Mouse (Mus musculus) cerebellum, postnatal 4 days (tissue): ENCODE measurements at regions not wholly inside any gene's neighbourhood (a gene's known extent, or its start where the extent isn't known, plus 50 kb on each side); places are given as distances from the start of the nearest gene placed in this dataset.
"Not testable (repeated sequence)": the region's sequence is repeated elsewhere in the genome, so short reads cannot be mapped to it uniquely, and the experiment has no call there.

Source experiments
- DNase-seq, 2 experiments: peaks; one replicate each; pipeline ENCODE4 v3.0.0; 2022; ENCODE audit warnings: low spot score in 2 of 2, mixed read lengths in 1 of 2

DNA sequence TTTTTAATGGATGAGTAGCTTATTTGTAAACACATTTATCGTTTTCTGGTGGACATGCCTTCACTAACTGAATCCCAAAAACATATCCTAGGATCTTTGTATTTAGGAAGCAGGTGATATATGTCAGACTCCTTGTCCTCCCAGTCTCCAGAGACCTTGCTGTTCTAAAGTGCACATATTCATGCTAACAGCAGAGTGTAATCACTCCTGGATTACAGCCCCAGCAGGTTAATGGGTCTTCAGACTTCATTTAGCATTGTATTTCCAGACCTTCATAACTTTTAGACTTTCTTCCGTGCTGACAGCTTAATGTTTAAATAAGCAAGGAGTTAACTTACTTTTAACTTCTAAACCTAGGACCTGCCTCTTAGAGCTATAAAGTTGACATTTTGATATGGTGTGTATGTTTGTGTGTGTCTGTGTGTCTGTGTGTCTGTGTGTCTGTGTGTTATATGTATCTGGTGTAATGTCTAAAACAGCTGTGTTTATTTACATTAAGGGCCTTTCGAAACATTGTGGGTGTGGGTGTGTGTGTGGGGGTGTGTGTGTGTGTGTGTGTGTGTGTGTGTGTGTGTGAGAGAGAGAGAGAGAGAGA is 398.3 kb downstream of the Gm4340 start:
- no peak for DNase-seq

DNA sequence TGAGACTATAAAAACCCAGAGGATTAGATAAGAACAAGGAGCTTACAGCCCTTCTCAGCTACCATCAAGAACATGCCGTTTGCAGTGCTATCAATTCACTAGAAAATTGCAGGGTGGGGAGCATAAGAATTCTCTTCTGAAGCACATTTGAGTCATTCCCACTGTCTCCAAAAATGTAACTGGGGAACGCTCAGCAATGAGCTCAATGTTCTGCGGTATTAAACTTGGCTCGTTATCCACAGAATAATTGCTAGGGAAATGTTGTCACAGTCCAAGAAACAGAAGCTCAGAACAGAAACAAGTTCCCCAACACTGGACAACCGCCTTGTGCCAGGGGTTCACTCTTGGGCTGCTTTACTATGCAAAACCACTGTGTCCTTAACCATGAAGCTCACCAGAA is 402.1 kb downstream of the Gm4340 start:
- no peak for DNase-seq

DNA sequence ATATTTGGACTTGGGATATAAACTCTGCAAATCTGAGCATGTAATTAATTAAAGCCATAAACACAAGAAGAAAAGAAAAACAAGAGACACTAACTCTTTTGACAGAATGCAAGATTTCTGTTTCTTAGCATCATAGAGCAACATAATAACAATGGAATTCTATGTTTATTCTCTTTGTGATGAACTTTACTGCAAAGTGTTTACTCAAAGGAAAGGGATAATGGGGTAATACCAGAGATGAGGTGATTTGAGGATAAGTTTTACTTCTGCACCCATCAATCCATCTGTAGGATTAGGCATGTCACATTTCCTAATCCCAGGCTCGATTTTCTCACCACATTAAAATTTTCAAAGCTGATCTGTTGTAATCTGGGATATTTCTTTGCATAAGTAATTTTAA is 433.8 kb downstream of the Gm4340 start:
- DNase-seq = no peak

DNA sequence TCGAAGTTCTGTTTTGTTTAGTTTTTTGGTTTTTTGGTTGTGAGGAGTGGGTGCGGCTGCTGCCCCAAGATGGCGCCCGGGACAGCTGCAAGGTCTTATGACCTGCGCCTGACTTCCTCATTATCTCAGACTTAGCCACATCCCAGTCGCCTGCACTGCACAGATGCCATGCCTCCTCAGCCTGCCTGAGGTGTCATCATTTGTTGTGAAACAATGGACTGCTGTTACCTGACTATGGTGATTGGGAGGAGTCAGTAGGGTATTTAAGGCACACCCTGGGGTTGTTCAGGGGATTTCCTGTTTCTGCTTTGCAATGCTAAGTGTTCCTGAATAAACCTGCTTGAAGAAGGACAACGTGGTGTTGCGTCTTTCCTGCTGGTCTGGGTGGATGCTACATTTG is 457.2 kb downstream of the Gm4340 start:
- no peak for DNase-seq

DNA sequence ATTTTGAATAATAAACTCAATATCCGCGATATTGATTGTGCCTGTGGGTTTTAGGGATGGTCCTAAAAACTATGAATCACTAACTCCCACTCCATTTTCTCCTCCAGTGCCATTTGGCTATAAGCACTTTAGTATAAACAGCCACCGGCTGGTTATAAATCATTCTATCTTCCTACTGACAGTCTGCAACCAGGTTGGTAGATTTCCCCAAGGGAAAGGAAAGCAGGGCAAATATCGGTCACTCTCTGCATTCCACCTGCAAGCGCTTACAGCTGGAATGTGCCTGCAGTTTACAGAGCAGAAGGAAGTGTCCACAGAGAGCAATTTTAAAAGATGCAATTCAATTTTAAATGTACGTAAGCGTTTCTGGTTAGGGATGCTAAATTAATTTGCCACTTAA is 466.5 kb downstream of the Gm4340 start:
- DNase-seq = no peak

DNA sequence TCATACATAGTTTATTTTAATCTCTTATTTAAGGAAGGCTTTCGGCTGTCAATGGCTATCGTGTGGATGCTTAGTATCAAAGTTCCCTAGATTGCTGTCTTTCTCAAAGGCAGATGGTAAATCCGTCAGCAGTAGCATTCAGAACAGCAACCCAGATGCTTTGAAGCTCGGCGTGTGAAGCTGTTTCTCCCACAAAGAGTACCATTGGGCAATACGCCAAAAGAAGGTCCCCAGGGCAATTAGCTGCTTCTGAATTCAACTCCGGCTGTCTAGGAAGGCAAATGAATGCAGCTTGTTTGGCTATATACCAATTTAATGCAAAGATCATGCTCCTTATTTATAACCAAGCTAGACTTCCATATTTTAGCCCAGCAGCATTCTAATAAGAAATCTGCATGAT is 467.8 kb downstream of the Gm4340 start:
- DNase-seq = peak; percentile 31 to 75

DNA sequence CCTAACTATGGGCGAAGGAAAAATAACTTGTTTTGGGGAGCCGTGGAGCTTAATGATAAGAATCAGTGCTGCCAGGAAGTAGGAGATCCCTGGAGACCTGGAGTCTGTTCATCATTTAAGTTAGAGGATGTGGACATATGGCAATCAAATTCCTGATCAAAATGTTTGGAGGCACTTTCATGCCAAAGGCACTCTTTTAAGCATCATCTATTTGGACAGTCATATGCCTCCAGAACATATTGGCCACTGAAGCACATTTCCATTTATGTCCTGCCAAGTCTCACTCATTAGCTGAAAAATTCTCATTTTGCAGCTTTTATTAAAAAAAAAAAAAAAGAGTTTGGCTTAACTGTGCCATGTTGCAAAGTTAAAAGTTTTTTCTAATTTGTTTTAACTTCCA is 474.4 kb downstream of the Gm4340 start:
- DNase-seq = no peak

DNA sequence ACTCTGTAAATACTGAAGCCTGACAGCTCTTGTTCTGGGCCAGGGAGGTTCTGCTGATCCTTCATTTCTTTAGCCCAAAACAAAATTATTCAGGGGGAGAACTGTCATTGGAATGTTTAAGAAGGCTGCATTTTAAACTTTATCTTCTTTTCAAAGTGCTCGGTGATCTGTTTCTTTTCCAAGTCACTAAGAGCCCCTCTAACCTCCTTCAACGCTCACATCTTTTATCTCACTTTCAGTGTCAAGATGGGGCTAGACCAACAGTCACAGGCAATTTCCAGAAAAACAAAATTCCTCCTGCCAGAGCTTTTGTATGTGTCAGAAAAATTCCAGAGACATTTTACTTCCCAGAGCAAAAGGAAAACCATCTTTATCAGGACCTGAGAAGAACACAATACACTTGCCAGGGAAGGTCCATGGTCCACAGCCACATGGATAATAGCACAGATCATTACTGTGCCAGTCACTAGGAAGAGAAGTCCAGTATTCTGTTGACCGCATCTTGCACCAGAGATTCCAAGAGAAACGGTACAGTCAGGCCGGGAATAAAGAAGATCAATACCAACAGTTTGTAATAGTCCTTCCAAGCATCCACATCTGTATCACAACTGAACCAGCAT is 491.0 kb downstream of the Gm4340 start:
- DNase-seq = no peak

DNA sequence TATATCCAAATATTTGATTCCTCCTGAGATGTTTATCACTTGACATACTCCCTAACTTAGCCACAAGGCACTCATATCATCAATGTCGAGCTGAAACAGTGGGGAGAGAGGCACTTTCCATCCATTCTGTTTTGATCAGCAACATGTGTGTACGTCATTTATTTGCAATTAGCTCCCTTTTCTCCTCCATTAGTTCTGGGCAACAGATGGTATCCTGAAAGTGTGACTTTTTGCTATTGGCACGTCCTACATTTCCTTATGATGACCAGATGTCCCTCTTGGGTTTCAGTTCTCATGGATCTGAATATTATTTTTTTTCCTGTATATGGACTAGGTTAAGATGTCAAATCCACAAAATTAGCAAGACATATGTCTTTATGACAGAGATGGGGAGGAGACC is 492.0 kb downstream of the Gm4340 start:
- no peak for DNase-seq

DNA sequence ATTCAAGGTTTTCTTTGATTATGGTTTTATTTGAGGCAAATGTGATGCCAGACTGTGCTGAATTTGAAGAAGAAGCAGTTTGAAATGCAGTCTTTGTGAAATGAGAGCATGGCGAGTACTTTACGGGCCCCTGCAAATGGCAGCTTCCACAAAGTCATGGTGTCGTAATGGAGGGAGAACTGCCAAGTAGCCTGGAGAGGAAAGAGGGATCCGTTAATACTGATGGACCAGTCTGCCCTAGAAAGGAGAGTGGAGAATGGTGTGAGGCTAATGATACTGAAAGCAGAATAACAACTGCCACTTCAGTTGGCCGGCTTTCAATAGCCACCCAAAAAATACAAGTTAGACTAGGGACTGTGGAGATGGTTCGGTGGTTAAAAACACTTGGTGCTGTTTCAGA is 492.8 kb downstream of the Gm4340 start:
- no peak for DNase-seq

DNA sequence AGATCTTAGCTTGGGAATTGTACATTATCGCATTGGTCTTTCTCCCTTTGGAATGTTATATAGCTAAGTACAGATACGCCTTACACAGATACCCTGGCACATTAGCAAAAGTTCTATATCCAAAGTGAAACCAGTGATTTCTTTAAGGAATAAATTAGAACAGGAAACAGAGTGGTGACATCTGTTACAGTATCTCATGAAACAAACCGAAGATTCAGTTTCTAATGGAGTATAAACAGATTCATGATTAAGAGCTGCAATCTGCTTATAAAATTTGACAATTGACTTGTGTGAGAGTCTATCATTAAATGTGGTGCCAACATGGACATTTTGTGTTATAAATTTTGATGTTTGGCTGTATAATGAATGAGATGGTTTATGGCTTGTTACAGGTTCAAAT is 501.1 kb downstream of the Gm4340 start:
- DNase-seq = no peak

DNA sequence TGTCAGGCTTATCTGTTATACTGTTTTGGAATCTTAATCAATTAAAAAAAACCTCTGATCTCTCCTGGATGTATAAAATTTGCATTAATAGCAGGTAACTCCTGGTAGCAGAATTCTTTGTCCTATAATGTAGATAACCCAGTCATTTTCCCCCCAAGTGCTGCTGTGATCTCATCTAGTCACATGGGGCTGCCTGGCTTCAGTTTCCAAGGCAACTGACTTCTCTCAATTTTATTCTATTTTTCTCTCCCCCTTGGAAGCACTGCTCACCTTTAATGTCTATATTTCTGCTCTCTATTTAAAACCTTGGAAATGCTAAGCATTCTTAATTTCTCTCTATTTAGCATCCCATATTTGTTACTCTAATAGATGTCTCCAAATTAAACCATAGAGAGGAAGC is 515.1 kb downstream of the Gm4340 start:
- no peak for DNase-seq

DNA sequence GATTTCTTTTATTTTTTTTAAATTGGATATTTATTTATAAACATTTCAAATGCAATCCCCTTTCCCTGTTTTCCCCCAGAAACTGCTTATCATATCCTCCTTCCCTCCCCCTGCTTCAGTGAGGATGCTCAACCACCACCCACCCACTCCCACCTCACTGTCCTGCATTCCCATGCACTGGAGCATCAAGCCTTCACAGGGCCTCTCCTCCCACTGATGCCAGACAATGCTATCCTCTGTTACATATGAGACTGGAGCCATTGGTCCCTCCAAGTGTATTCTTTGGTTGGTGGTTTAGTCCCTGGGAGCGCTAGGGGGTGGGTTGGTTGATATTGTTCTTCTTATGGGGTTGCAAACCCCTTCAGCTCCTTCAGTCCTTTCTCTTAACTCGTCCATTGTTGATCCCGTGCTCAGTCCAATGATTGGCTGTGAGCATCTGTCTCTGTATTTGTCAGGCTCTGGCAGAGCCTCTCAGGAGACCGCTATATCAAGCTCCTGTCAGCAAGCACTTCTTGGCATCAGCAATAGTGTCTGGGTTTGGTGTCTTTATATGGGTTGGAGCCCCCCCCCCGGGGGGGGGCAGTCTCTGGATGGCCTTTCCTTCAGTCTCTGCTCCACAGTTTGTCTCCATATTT is 519.6 kb downstream of the Gm4340 start:
- not testable (repeated sequence) for DNase-seq
